Mouse (Mus musculus): ENCODE results near the gene Psmg3. TPM values are rescaled to one million over a fixed set of nuclear protein-coding genes. Genes with fewer than 3 reads are reported as not detected.
A peak's percentile ranks its signal among the peaks of the same experiment; 100 is the strongest.

The Psmg3 gene
- polyA plus RNA-seq, 1 experiment from 2014 or later, result 42.3 TPM

GRCm38 (mm10) chr5:139792966-139793337, 33.7 kb downstream of the Psmg3 start:
- Histone ChIP-seq H3K9me3 (replicated peaks) (no peaks in the 10 kb centered on the region), H3K4me2 (peak overlapping the region; percentile 97), H3K27ac (ENCODE audit: poor library complexity, severe bottlenecking) (peak overlapping the region; percentile 97), H3K4me3 (peak overlapping the region; percentile 87), H3K36me3 (no peaks in the 10 kb centered on the region), H3K4me1 (replicated peaks) (peaks cover 66% of the 10 kb centered on the region), H3K27me3 (replicated peaks) (no peaks in the 10 kb centered on the region), H3K9ac (peak overlapping the region; percentile 92)
- ATAC-seq (ENCODE audit: insufficient number of reproducible peaks, low FRiP score), result no peak
- 7% methylated on average over 3 of the region's 3 CpGs for WGBS

GRCm38 (mm10) chr5:139792159-139792775, 34.4 kb downstream of the Psmg3 start:
- H3K4me3 ChIP-seq, result peak overlapping the region; percentile 87
- peak overlapping the region; percentile 92 for H3K9ac ChIP-seq
- peaks cover 59% of the 10 kb centered on the region for H3K4me1 ChIP-seq (replicated peaks)
- peak overlapping the region; percentile 97 for H3K27ac ChIP-seq (ENCODE audit: poor library complexity, severe bottlenecking)
- peak overlapping the region; percentile 97 for H3K4me2 ChIP-seq
- H3K36me3 ChIP-seq, result no peaks in the 10 kb centered on the region
- no peaks in the 10 kb centered on the region for H3K9me3 ChIP-seq (replicated peaks)
- no peaks in the 10 kb centered on the region for H3K27me3 ChIP-seq (replicated peaks)
- WGBS, result 12% methylated on average over 11 of the region's 11 CpGs
- no peak for ATAC-seq (ENCODE audit: insufficient number of reproducible peaks, low FRiP score)

GRCm38 (mm10) chr5:139791227-139792158, 35.2 kb downstream of the Psmg3 start, which contains the start of gene Mafk:
TSS of gene Mafk (plus strand) at chr5:139791513.
- ATAC-seq (ENCODE audit: insufficient number of reproducible peaks, low FRiP score), result peak; percentile 90
- Histone ChIP-seq H3K4me2 (peak within 1 kb of the TSS; percentile 97), H3K9me3 (replicated peaks) (no peaks in the 10 kb centered on the region), H3K4me1 (replicated peaks) (peaks cover 51% of the 10 kb centered on the region), H3K9ac (peak within 1 kb of the TSS; percentile 92), H3K4me3 (peak within 1 kb of the TSS; percentile 87), H3K27ac (ENCODE audit: poor library complexity, severe bottlenecking) (peak within 1 kb of the TSS; percentile 97), H3K27me3 (replicated peaks) (no peaks in the 10 kb centered on the region; the same call in 1 of the 2 replicates), H3K36me3 (no peaks in the 10 kb centered on the region)
- under 1% methylated on average over 92 of the region's 92 CpGs for WGBS

GRCm38 (mm10) chr5:139789466-139789865, 37.2 kb downstream of the Psmg3 start:
- H3K4me3 ChIP-seq, result no peak overlapping the region
- no peak overlapping the region for H3K27ac ChIP-seq (ENCODE audit: poor library complexity, severe bottlenecking)
- H3K4me1 ChIP-seq (replicated peaks), result peaks cover 31% of the 10 kb centered on the region
- ATAC-seq (ENCODE audit: insufficient number of reproducible peaks, low FRiP score), result no peak
- H3K4me2 ChIP-seq, result no peak overlapping the region
- no peaks in the 10 kb centered on the region; the same call in 1 of the 2 replicates for H3K27me3 ChIP-seq (replicated peaks)
- no peaks in the 10 kb centered on the region for H3K36me3 ChIP-seq
- 54% methylated on average over 4 of the region's 4 CpGs for WGBS
- no peaks in the 10 kb centered on the region for H3K9me3 ChIP-seq (replicated peaks)
- no peak overlapping the region for H3K9ac ChIP-seq

GRCm38 (mm10) chr5:139781406-139781805, 45.3 kb downstream of the Psmg3 start:
- no peaks in the 10 kb centered on the region for H3K9me3 ChIP-seq (replicated peaks)
- no peak overlapping the region for H3K4me2 ChIP-seq
- no peak for ATAC-seq (ENCODE audit: insufficient number of reproducible peaks, low FRiP score)
- H3K27me3 ChIP-seq (replicated peaks), result no peaks in the 10 kb centered on the region
- no peak overlapping the region for H3K27ac ChIP-seq (ENCODE audit: poor library complexity, severe bottlenecking)
- 73% methylated on average over 8 of the region's 8 CpGs for WGBS
- H3K4me1 ChIP-seq (replicated peaks), result no peaks in the 10 kb centered on the region
- H3K36me3 ChIP-seq, result no peaks in the 10 kb centered on the region
- no peak overlapping the region for H3K4me3 ChIP-seq
- no peak overlapping the region for H3K9ac ChIP-seq

- 69% methylated on average over 5 of the region's 5 CpGs for WGBS
- Histone ChIP-seq H3K4me2 (no peak overlapping the region), H3K9ac (peak overlapping the region; percentile 37; the same call in 1 of the 2 replicates), H3K27ac (ENCODE audit: poor library complexity, severe bottlenecking) (no peak overlapping the region), H3K4me3 (no peak overlapping the region), H3K36me3 (peaks cover 24% of the 10 kb centered on the region), H3K27me3 (replicated peaks) (no peaks in the 10 kb centered on the region), H3K9me3 (replicated peaks) (no peaks in the 10 kb centered on the region), H3K4me1 (replicated peaks) (peaks cover 14% of the 10 kb centered on the region)
- ATAC-seq (ENCODE audit: insufficient number of reproducible peaks, low FRiP score), result no peak
Observed at GRCm38 (mm10) chr5:139776966-139777365, 49.7 kb downstream of the Psmg3 start.

GRCm38 (mm10) chr5:139775216-139775926, 51.3 kb downstream of the Psmg3 start, which contains the start of gene Ints1:
TSS of gene Ints1 (minus strand) at chr5:139775674.
- Histone ChIP-seq H3K4me3 (peak within 1 kb of the TSS; percentile 97), H3K4me2 (peak within 1 kb of the TSS; percentile 98), H3K4me1 (replicated peaks) (peaks cover 14% of the 10 kb centered on the region), H3K9ac (peak within 1 kb of the TSS; percentile 97), H3K36me3 (peaks cover 40% of the 10 kb centered on the region), H3K27me3 (replicated peaks) (no peaks in the 10 kb centered on the region), H3K27ac (ENCODE audit: poor library complexity, severe bottlenecking) (0 out of 2 replicates have a peak within 1 kb of the TSS, but pooled peaks have one; percentile 2), H3K9me3 (replicated peaks) (no peaks in the 10 kb centered on the region)
- peak; percentile 90 for ATAC-seq (ENCODE audit: insufficient number of reproducible peaks, low FRiP score)
- WGBS, result under 1% methylated on average over 55 of the region's 55 CpGs

Other genes starting within 250 kb of the Psmg3 start
- 2.1 and 3.4 TPM in 2 replicates for gene Micall2, start 90.5 kb downstream of the Psmg3 start, polyA plus RNA-seq (2016; fragmentation: Nextera tagmentation; extraction: Ambion mirVana)
- 24.2 and 32.7 TPM in 2 replicates for gene Ints1, start 51.2 kb downstream of the Psmg3 start, polyA plus RNA-seq (2016; fragmentation: Nextera tagmentation; extraction: Ambion mirVana)
- gene Mafk, start 35.4 kb downstream of the Psmg3 start, polyA plus RNA-seq (2016; fragmentation: Nextera tagmentation; extraction: Ambion mirVana), result 24.4 and 25.2 TPM in 2 replicates
- gene Tmem184a, start 7.0 kb downstream of the Psmg3 start, polyA plus RNA-seq (2016; fragmentation: Nextera tagmentation; extraction: Ambion mirVana), result 0.41 and 0.42 TPM in 2 replicates
- gene Gm26938, start 478 bp downstream of the Psmg3 start, polyA plus RNA-seq (2016; fragmentation: Nextera tagmentation; extraction: Ambion mirVana), result not detected in 2 replicates
- 0.05 and 0.22 TPM in 2 replicates for gene Elfn1, start 81.1 kb upstream of the Psmg3 start, polyA plus RNA-seq (2016; fragmentation: Nextera tagmentation; extraction: Ambion mirVana)